Mouse (Mus musculus) heart, adult 2 months (tissue): ENCODE measurements at regions not wholly inside any gene's neighbourhood (a gene's known extent, or its start where the extent isn't known, plus 50 kb on each side); places are given as distances from the start of the nearest gene placed in this dataset.
A peak's percentile ranks its signal among the peaks of the same experiment; 100 is the strongest.

Experiments used
- DNase-seq, 2 experiments: peaks; one replicate each; pipeline ENCODE4 v3.0.0; 2021
- H3K27ac ChIP-seq: fragments of 200-600 bp; 2 replicates; pipeline ENCODE4 v1.8.1; 2022
- H3K27me3 ChIP-seq: fragments of 200-500 bp; 2 replicates; pipeline ENCODE4 v1.6.1; 2012; ENCODE audit warnings: mild to moderate bottlenecking, low read length, inconsistent platforms, mixed read lengths; ENCODE audit not compliant: control insufficient read depth, insufficient read depth
- H3K36me3 ChIP-seq: fragments of 200-500 bp; 2 replicates; pipeline ENCODE4 v1.6.1; 2012; ENCODE audit warnings: low read length, inconsistent platforms; ENCODE audit not compliant: control insufficient read depth, insufficient read depth
- H3K4me1 ChIP-seq: fragments of 200-500 bp; 2 replicates; pipeline ENCODE4 v1.6.1; 2011; ENCODE audit warnings: low read length; ENCODE audit not compliant: control insufficient read depth, insufficient read depth
- H3K4me3 ChIP-seq: fragments of 200-600 bp; 2 replicates; pipeline ENCODE4 v1.8.1; 2022
- H3K79me2 ChIP-seq: fragments of 200-500 bp; replicated peaks from 2 replicates; pipeline ENCODE4 v1.6.1; 2012; ENCODE audit warnings: mild to moderate bottlenecking, inconsistent platforms, low read length, moderate library complexity, mixed read lengths; ENCODE audit not compliant: control insufficient read depth, insufficient read depth
- H3K9ac ChIP-seq: fragments of 200-500 bp; 2 replicates; pipeline ENCODE4 v1.6.1; 2012; ENCODE audit warnings: low read depth, mild to moderate bottlenecking, control low read depth, inconsistent platforms, low read length, mixed read lengths
- CTCF ChIP-seq: fragments of 200-600 bp; IDR thresholded peaks from 2 replicates; pipeline ENCODE4 v1.8.1; 2022; ENCODE audit warnings: antibody characterized with exemption, mild to moderate bottlenecking, moderate library complexity
- EP300 ChIP-seq: fragments of 200-500 bp; IDR thresholded peaks from 2 replicates; pipeline ENCODE4 v1.6.1; 2011; ENCODE audit warnings: low read depth, low read length, control low read depth; ENCODE audit not compliant: insufficient read depth
- POLR2A ChIP-seq: fragments of 200-500 bp; IDR thresholded peaks from 2 replicates; pipeline ENCODE4 v1.6.1; 2011; ENCODE audit warnings: mild to moderate bottlenecking, low read depth, low read length, control low read depth; ENCODE audit not compliant: insufficient read depth
- WGBS: fragments of 180-500 bp; shearing (Covaris S2); methylation state at CpG from one replicate; pipeline ENCODE4 v1.1.7; 2018; 5-methylcytosine and 5-hydroxymethylcytosine counted together
- intact Hi-C: fragments of 180-260 bp; cut with DNase I; formaldehyde crosslinking; loops from one replicate; pipeline ENCODE4 v1.15.1; 2025

DNA sequence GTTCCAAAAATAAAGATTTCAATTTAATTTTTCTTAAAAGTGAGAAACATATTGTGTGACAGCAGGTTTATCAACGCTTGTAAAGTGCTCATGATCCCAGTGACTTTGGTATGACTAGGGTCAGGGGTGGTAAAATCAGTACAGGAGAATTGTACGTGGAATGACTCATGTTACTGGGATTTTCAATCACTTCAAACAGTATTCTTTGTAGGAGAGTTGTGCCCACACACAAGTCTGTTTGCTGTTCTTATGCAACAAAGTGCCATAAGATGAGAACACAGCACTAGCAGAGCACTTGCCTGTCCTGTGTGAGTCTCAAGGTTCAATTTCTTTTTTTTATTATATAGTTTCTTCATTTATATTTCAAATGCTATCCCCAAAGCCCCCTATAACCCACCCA, 166.5 kb downstream of the Smarca1 start:
- Histone ChIP-seq H3K9ac (no peak overlapping the region), H3K79me2 (no peaks in the 10 kb centered on the region), H3K27me3 (no peaks in the 10 kb centered on the region), H3K4me3 (no peak overlapping the region), H3K27ac (no peak overlapping the region), H3K4me1 (no peaks in the 10 kb centered on the region), H3K36me3 (no peaks in the 10 kb centered on the region)
- 73% methylated on average over 2 of the region's 2 CpGs for WGBS
- intact Hi-C loops = no loop called here
- TF ChIP-seq POLR2A = no peak
- DNase-seq = no peak

DNA sequence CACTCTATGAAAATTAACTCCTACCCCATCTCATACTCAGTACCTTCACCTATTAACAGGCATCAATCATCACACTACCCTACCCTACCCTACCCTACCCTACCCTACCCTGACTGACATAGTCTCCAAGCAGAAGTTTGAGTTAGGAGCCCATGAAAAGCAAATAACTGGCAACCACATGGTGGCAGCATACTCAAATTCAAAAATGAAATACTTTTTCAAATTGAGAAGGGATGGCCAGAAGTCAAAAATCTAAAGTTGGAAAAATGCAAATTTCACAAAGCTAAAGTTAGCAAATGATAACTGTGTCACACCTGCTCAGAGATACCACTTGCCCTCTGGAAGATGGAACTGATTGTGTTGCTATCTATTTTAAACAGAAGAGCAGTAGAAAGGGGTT, 189.7 kb downstream of the Smarca1 start:
- Histone ChIP-seq H3K4me3 (no peak overlapping the region), H3K36me3 (no peaks in the 10 kb centered on the region), H3K27ac (no peak overlapping the region), H3K27me3 (no peaks in the 10 kb centered on the region), H3K79me2 (no peaks in the 10 kb centered on the region), H3K4me1 (no peaks in the 10 kb centered on the region), H3K9ac (no peak overlapping the region)
- no peak for DNase-seq
- no peak for TF ChIP-seq EP300
- peak; percentile 27; the same call in 1 of the 2 replicates for TF ChIP-seq CTCF
- TF ChIP-seq POLR2A = no peak
- intact Hi-C loops = no loop called here

DNA sequence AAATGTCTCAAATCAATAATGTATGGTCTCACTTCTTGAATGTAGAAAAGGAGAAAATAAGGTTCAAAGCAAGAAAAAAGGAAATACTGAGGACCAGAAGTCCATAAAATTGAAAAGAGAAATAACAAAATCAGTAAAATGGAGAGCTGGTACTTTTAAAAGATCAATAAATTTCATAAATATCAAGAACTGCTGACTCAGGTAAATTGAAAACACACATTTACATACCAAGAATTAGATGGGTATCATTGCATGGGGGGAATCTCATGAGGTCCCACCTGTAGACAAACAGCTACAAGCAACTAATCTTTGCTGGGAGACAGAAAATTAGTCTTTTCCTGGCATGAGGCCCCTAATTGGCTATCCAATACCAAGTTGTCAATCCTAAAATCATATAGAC, 224.0 kb downstream of the Smarca1 start:
- Histone ChIP-seq H3K4me3 (no peak overlapping the region), H3K9ac (no peak overlapping the region), H3K4me1 (no peaks in the 10 kb centered on the region), H3K27me3 (no peaks in the 10 kb centered on the region), H3K36me3 (no peaks in the 10 kb centered on the region), H3K79me2 (no peaks in the 10 kb centered on the region), H3K27ac (no peak overlapping the region)
- no peak for DNase-seq
- intact Hi-C loops = no loop called here
- TF ChIP-seq POLR2A (no peak), CTCF (no peak), EP300 (no peak)

GRCm38 (mm10) chrX:47646523-47646922, 246.3 kb downstream of the Smarca1 start:
- intact Hi-C loops = no loop called here
- H3K27me3 ChIP-seq = no peaks in the 10 kb centered on the region
- no peak overlapping the region for H3K9ac ChIP-seq
- no peak for DNase-seq
- no peak overlapping the region for H3K4me3 ChIP-seq
- 34% methylated on average over 2 of the region's 2 CpGs for WGBS
- TF ChIP-seq CTCF (no peak), EP300 (no peak), POLR2A (no peak)
- H3K36me3 ChIP-seq = no peaks in the 10 kb centered on the region
- H3K79me2 ChIP-seq = no peaks in the 10 kb centered on the region
- H3K4me1 ChIP-seq = no peaks in the 10 kb centered on the region
- no peak overlapping the region for H3K27ac ChIP-seq

DNA sequence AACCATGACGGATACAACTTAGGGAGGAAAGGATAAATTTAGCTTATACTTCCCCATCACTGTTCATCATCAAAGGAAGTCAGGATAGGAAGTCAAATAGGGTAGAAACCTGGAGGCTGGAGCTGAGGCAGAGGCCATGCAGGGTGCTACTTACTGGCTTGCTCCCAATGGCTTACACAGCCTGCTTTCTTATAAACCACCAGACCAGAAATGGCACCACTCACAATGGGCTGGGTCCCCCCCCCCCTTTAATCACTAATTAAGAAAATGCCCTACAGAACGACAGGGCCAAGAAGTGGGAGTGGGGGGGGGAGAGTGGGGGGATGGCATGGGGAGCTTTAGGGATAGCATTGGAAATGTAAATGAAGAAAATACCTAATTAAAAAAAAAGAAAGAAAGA, 251.6 kb downstream of the Smarca1 start:
- H3K27ac ChIP-seq = no peak overlapping the region
- H3K79me2 ChIP-seq = no peaks in the 10 kb centered on the region
- no peak overlapping the region for H3K9ac ChIP-seq
- TF ChIP-seq EP300 (no peak), CTCF (no peak), POLR2A (no peak)
- intact Hi-C loops = no loop called here
- DNase-seq = no peak
- H3K27me3 ChIP-seq = no peaks in the 10 kb centered on the region
- H3K4me3 ChIP-seq = no peak overlapping the region
- WGBS = 56% methylated on average over 2 of the region's 2 CpGs
- no peaks in the 10 kb centered on the region for H3K4me1 ChIP-seq
- no peaks in the 10 kb centered on the region for H3K36me3 ChIP-seq

DNA sequence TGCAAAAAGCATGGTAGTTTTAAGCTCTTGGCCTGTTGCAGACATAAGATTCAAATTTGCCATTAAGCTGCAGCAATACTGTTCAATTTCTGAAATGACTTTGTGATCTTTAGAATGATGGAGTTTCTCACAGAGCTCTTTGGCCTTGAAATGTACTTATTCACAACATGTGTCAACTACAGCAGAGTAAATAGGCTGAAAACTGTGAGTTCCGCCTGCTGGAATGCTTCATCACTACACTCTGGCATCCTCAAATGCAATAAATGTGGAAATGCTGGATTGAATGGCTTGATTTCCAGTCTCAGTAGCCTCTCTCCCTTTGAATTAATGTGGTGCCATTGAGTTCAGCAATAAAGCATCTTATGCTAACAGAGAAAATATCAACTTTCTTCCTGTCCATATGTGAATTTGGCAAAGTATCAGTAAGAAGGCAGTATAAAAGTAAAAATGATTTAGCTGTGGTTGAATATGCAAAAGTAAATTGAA, 253.9 kb downstream of the Smarca1 start:
- H3K27me3 ChIP-seq = no peaks in the 10 kb centered on the region
- H3K4me3 ChIP-seq = no peak overlapping the region
- no peaks in the 10 kb centered on the region for H3K4me1 ChIP-seq
- DNase-seq = no peak
- TF ChIP-seq EP300 = no peak
- no peak for TF ChIP-seq POLR2A
- no peak for TF ChIP-seq CTCF
- H3K9ac ChIP-seq = no peak overlapping the region
- no peaks in the 10 kb centered on the region for H3K79me2 ChIP-seq
- H3K36me3 ChIP-seq = no peaks in the 10 kb centered on the region
- intact Hi-C loops = no loop called here
- WGBS = 87% methylated on average over 1 of the region's 1 CpGs
- no peak overlapping the region for H3K27ac ChIP-seq

DNA sequence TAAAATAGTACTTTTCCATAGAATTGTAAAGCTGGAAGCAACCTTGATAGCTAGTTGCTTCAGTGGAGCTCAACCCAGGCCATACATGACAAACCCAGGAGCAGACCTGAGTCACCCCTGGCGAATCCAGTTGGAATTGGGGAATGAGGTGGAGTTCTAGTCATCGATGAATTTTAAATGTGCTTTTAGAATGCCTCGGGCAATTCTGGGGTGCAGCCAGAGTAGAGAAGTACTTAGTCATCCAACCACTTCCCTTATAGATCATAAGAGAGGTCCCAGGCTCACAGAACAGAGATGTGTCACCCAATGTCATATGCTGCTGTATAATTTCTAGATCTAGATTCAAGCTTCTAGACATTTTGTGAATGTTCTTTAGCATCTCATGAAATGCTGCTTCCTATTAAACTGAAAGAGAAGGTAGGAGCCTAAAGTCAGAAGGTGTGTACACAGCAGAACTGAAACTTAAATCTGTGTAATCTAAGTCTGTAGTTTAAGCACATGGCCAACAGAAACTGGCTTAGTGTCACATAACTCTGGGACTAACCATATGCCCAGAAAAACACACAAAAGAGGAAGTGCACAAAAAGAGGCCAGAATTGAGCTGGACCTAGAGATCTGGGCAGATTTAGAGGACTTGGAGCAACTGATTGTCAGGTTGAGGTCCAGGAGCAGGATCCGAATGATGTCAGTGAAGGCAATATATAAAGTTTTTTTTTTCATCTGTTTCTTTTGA, 269.7 kb downstream of the Smarca1 start:
- Histone ChIP-seq H3K27me3 (no peaks in the 10 kb centered on the region), H3K36me3 (no peaks in the 10 kb centered on the region), H3K4me3 (no peak overlapping the region), H3K27ac (no peak overlapping the region), H3K9ac (no peak overlapping the region), H3K79me2 (no peaks in the 10 kb centered on the region), H3K4me1 (no peaks in the 10 kb centered on the region)
- DNase-seq = no peak
- TF ChIP-seq EP300 (no peak), CTCF (no peak), POLR2A (no peak)
- intact Hi-C loops = no loop called here
- WGBS = 85% methylated on average over 4 of the region's 4 CpGs
